Comparison of ENCODE assay signal across 20 mouse cellular contexts in genomic region chr1:179238639-179239038, GRCm38 (mm10).
"Had no signal": no experiment of that assay in that cellular context is flagged by ENCODE, and none has a peak within 500 bp of the region (broad histone marks: within the 10 kb centered on the region; RNA-seq: fewer than 3 reads in every experiment).

No protein-coding gene starts in this region.

- H3K9me3 ChIP-seq: embryonic facial prominence, embryonic 10.5 days; embryonic facial prominence, embryonic 12.5 days; embryonic facial prominence, embryonic 13.5 days; embryonic facial prominence, embryonic 15.5 days; forebrain, embryonic 10.5 days; forebrain, embryonic 12.5 days; forebrain, embryonic 13.5 days; forebrain, embryonic 15.5 days had no signal

- H3K36me3 ChIP-seq: embryonic facial prominence, embryonic 10.5 days; embryonic facial prominence, embryonic 12.5 days; embryonic facial prominence, embryonic 13.5 days; embryonic facial prominence, embryonic 15.5 days; forebrain, embryonic 10.5 days; forebrain, embryonic 12.5 days; forebrain, embryonic 15.5 days had no signal

- DNase-seq: cerebellum, adult 8-10 months; cerebellum, adult 9-10 months; cerebellum, adult 9-11 months; forebrain, postnatal 0 days; gastrocnemius, adult 2 months; gastrocnemius, postnatal 14 days; gastrocnemius, postnatal 25 days; heart, adult 18-20 months; heart, adult 2 months had no signal

- H3K4me1 ChIP-seq: embryonic facial prominence, embryonic 15.5 days; forebrain, embryonic 13.5 days; forebrain, embryonic 15.5 days had no signal

- H3K27me3 ChIP-seq: embryonic facial prominence, embryonic 12.5 days; embryonic facial prominence, embryonic 13.5 days; embryonic facial prominence, embryonic 15.5 days; forebrain, embryonic 12.5 days; forebrain, embryonic 13.5 days; forebrain, embryonic 15.5 days had no signal

- ATAC-seq: forebrain, embryonic 13.5 days; forebrain, embryonic 14.5 days; forebrain, embryonic 15.5 days; forebrain, embryonic 16.5 days; forebrain, postnatal 0 days had no signal

- H3K4me3 ChIP-seq: embryonic facial prominence, embryonic 10.5 days; embryonic facial prominence, embryonic 12.5 days; embryonic facial prominence, embryonic 13.5 days; embryonic facial prominence, embryonic 15.5 days; erythroblast, embryonic 14.5 days; forebrain, embryonic 10.5 days; forebrain, embryonic 12.5 days; forebrain, embryonic 13.5 days; forebrain, embryonic 15.5 days; gastrocnemius, adult 2 months; heart, adult 2 months had no signal

- H3K4me2 ChIP-seq: embryonic facial prominence, embryonic 12.5 days; embryonic facial prominence, embryonic 13.5 days; embryonic facial prominence, embryonic 15.5 days; forebrain, embryonic 12.5 days; forebrain, embryonic 13.5 days; forebrain, embryonic 15.5 days had no signal
